Mouse (Mus musculus) limb, embryonic 14.5 days (tissue): ENCODE data around the gene Tas2r118. TPM values are rescaled to one million over a fixed set of nuclear protein-coding genes. Genes with fewer than 3 reads are reported as not detected.

ENCODE experiments used
- ATAC-seq: fragments of 200-750 bp; cut with Nextera tagmentation; 2 replicates; pipeline ENCODE4 v1.8.0; 2017; ENCODE audit warnings: low read depth, moderate number of reproducible peaks, moderate TSS enrichment; ENCODE audit not compliant: low FRiP score
- DNase-seq: peaks from one replicate; pipeline ENCODE4 v3.0.0-alpha.2; 2015; ENCODE audit warnings: low spot score
- H3K27ac ChIP-seq: fragments of 300-500 bp; sonication (generic); replicated peaks from 2 replicates; pipeline ENCODE4 v1.5.1; 2014; ENCODE audit warnings: low read depth, mild to moderate bottlenecking, low read length, moderate library complexity, mixed read lengths
- H3K27me3 ChIP-seq: fragments of 300-500 bp; sonication (generic); 2 replicates; pipeline ENCODE4 v1.6.1; 2014; ENCODE audit warnings: low read length, mixed read lengths; ENCODE audit not compliant: control insufficient read depth, insufficient read depth
- H3K36me3 ChIP-seq: fragments of 300-500 bp; sonication (generic); 2 replicates; pipeline ENCODE4 v1.6.1; 2014; ENCODE audit warnings: mild to moderate bottlenecking, low read length, moderate library complexity, mixed read lengths; ENCODE audit not compliant: control insufficient read depth, insufficient read depth
- H3K4me1 ChIP-seq: fragments of 300-500 bp; sonication (generic); 2 replicates; pipeline ENCODE4 v1.6.1; 2014; ENCODE audit warnings: antibody characterized with exemption, low read length, mixed read lengths; ENCODE audit not compliant: control insufficient read depth, insufficient read depth
- H3K4me2 ChIP-seq: fragments of 300-500 bp; sonication (generic); replicated peaks from 2 replicates; pipeline ENCODE4 v1.6.1; 2014; ENCODE audit warnings: low read depth, mild to moderate bottlenecking, low read length, moderate library complexity; ENCODE audit not compliant: severe bottlenecking
- H3K4me3 ChIP-seq: fragments of 300-500 bp; sonication (generic); replicated peaks from 2 replicates; pipeline ENCODE4 v1.5.1; 2014; ENCODE audit warnings: low read length
- H3K9ac ChIP-seq: fragments of 300-500 bp; sonication (generic); 2 replicates; pipeline ENCODE4 v1.6.1; 2014; ENCODE audit warnings: mild to moderate bottlenecking, low read depth, low read length, moderate library complexity; ENCODE audit not compliant: severe bottlenecking
- H3K9me3 ChIP-seq: fragments of 300-500 bp; sonication (generic); 2 replicates; pipeline ENCODE4 v1.6.1; 2016; ENCODE audit warnings: low read length; ENCODE audit not compliant: control insufficient read depth
- POLR2A ChIP-seq: fragments of 200-500 bp; IDR thresholded peaks from 2 replicates; pipeline ENCODE4 v1.8.0; 2012; ENCODE audit warnings: inconsistent platforms, mild to moderate bottlenecking, moderate library complexity, borderline replicate concordance; ENCODE audit not compliant: insufficient read depth, insufficient read length; ENCODE audit errors: extremely low read depth
- WGBS: fragments of 180-500 bp; shearing (Covaris S2); extraction: QIAGEN DNeasy Blood & Tissue Kit; methylation state at CpG from one replicate; pipeline ENCODE4 v1.1.7; 2014; 5-methylcytosine and 5-hydroxymethylcytosine counted together
- polyA plus RNA-seq, 2 experiments: library from polyadenylated mRNA; depleted of rRNA in 1 of 2; stranded (reverse) in 1 of 2; unstranded in 1 of 2; fragments of >200 nt; fragmentation: Nextera tagmentation in 1 of 2; extraction: Ambion mirVana in 1 of 2; gene quantifications; 2 replicates each; pipeline versions ENCODE4 v1.2.1 to v1.2.3; 2012 to 2014

Gene Tas2r118
- polyA plus RNA-seq, 2 experiments = not detected

DNA sequence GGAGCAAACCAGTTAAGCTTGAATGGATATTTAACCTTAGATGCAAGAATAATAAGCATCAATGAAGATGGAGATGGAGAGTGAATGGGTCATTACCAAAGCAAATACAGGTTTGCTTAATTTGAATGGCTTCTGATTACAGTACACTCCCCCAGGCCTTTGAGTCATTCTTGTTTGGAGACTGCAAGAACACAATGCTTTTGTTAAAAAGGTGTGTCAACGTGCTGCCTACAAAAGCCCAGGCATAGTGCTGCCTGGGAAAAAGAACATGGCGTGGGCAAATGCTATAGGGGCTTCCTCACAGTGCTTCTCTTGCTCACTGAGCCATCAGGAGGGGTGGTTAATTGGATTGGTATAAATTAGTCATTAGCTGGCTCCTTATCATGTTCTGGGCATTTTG is 46.1 kb downstream of the Tas2r118 start:
- no peaks in the 10 kb centered on the region for H3K36me3 ChIP-seq
- H3K9me3 ChIP-seq = no peaks in the 10 kb centered on the region
- H3K4me3 ChIP-seq = no peak overlapping the region
- no peak overlapping the region for H3K9ac ChIP-seq
- no peaks in the 10 kb centered on the region for H3K27me3 ChIP-seq
- ATAC-seq (no peak), DNase-seq (no peak)
- 73% methylated on average over 2 of the region's 2 CpGs for WGBS
- H3K4me1 ChIP-seq = no peaks in the 10 kb centered on the region
- H3K27ac ChIP-seq = no peak overlapping the region
- no peak for TF ChIP-seq POLR2A
- no peak overlapping the region for H3K4me2 ChIP-seq

Other genes starting within 250 kb of the Tas2r118 start
- gene Cadps2, start 130.6 kb downstream of the Tas2r118 start, polyA plus RNA-seq (2012; rRNA removed) = 2.4 and 2.6 TPM in 2 replicates
- gene Cadps2, start 130.6 kb downstream of the Tas2r118 start, polyA plus RNA-seq (2014; fragmentation: Nextera tagmentation; extraction: Ambion mirVana) = 2.6 and 3.9 TPM in 2 replicates
- gene Slc13a1, start 198.0 kb upstream of the Tas2r118 start, polyA plus RNA-seq (2012; rRNA removed) = 0.13 TPM in 1 of 2 replicates, not detected in the other
- 0.07 TPM in 1 of 2 replicates, not detected in the other for gene Slc13a1, start 198.0 kb upstream of the Tas2r118 start, polyA plus RNA-seq (2014; fragmentation: Nextera tagmentation; extraction: Ambion mirVana)